Mouse (Mus musculus) megakaryocyte, embryonic 14.5 days (primary cell): ENCODE data around the gene Tnp1.

Experiments
- FLI1 ChIP-seq: IDR thresholded peaks from 2 replicates; pipeline ENCODE4 v1.6.1; 2012; ENCODE audit warnings: low read length, inconsistent platforms, mixed read lengths
- GATA1 ChIP-seq: IDR thresholded peaks from 3 replicates; pipeline ENCODE4 v1.6.1; 2012; ENCODE audit warnings: mixed read lengths, low read length, inconsistent platforms, borderline replicate concordance

DNA sequence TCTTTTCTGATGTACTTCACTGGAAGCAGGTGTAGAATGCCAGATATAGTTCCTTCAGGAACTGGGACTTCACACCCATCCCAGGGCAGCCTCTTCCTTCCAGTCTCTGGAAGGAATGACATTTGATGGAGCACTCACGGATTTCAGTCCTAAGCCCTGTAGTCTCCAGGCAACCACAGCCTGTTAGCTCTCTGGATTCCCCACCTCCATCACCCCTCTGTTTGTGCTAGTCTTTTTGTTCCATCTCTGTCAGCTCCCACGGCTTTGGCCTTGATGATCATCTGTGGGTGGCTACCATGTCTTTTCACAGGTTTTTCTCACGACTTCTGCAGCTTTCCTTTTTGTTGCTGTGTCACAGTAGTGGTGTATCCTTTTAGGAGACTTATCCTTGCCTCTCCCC, 48.6 kb upstream of the Tnp1 start:
- TF ChIP-seq GATA1: no peak
- TF ChIP-seq FLI1: no peak
